Mouse (Mus musculus) liver, embryonic 12.5 days (tissue): ENCODE measurements around the gene Padi1. TPM values are rescaled to one million over a fixed set of nuclear protein-coding genes. Genes with fewer than 3 reads are reported as not detected.
A peak's percentile ranks its signal among the peaks of the same experiment; 100 is the strongest.

Experiments
- ATAC-seq: fragments of 200-750 bp; cut with Nextera tagmentation; 2 replicates; pipeline ENCODE4 v1.8.0; 2017; ENCODE audit warnings: moderate number of reproducible peaks, mild to moderate bottlenecking, moderate library complexity
- H3K27ac ChIP-seq: fragments of 300-500 bp; sonication (generic); 2 replicates; pipeline ENCODE4 v1.5.1; 2016; ENCODE audit warnings: mild to moderate bottlenecking
- H3K27me3 ChIP-seq: fragments of 300-500 bp; sonication (generic); replicated peaks from 2 replicates; pipeline ENCODE4 v1.6.1; 2016; ENCODE audit warnings: mild to moderate bottlenecking, moderate library complexity
- H3K36me3 ChIP-seq: fragments of 300-500 bp; sonication (generic); 2 replicates; pipeline ENCODE4 v1.6.1; 2016; ENCODE audit warnings: mild to moderate bottlenecking, moderate library complexity
- H3K4me1 ChIP-seq: fragments of 300-500 bp; sonication (generic); 2 replicates; pipeline ENCODE4 v1.6.1; 2016
- H3K4me2 ChIP-seq: fragments of 300-500 bp; sonication (generic); 2 replicates; pipeline ENCODE4 v1.6.1; 2016; ENCODE audit warnings: mild to moderate bottlenecking, moderate library complexity
- H3K4me3 ChIP-seq: fragments of 300-500 bp; sonication (generic); 2 replicates; pipeline ENCODE4 v1.5.1; 2016; ENCODE audit warnings: mild to moderate bottlenecking, moderate library complexity
- H3K9ac ChIP-seq: fragments of 300-500 bp; sonication (generic); 2 replicates; pipeline ENCODE4 v1.6.1; 2016; ENCODE audit warnings: mild to moderate bottlenecking, moderate library complexity
- H3K9me3 ChIP-seq: fragments of 300-500 bp; sonication (generic); replicated peaks from 2 replicates; pipeline ENCODE4 v1.6.1; 2016; ENCODE audit warnings: mild to moderate bottlenecking, moderate library complexity
- WGBS: fragments of 180-500 bp; shearing (Covaris S2); methylation state at CpG from one replicate; pipeline ENCODE4 v1.1.7; 2016; ENCODE audit not compliant: insufficient replicate concordance; 5-methylcytosine and 5-hydroxymethylcytosine counted together
- polyA plus RNA-seq: library from polyadenylated mRNA; unstranded; fragments of >200 nt; fragmentation: Nextera tagmentation; extraction: Ambion mirVana; gene quantifications from 2 replicates; pipeline ENCODE4 v1.2.1, GENCODE M21; 2016

Padi1 gene
- polyA plus RNA-seq, 1 experiment from 2014 or later: not detected

DNA sequence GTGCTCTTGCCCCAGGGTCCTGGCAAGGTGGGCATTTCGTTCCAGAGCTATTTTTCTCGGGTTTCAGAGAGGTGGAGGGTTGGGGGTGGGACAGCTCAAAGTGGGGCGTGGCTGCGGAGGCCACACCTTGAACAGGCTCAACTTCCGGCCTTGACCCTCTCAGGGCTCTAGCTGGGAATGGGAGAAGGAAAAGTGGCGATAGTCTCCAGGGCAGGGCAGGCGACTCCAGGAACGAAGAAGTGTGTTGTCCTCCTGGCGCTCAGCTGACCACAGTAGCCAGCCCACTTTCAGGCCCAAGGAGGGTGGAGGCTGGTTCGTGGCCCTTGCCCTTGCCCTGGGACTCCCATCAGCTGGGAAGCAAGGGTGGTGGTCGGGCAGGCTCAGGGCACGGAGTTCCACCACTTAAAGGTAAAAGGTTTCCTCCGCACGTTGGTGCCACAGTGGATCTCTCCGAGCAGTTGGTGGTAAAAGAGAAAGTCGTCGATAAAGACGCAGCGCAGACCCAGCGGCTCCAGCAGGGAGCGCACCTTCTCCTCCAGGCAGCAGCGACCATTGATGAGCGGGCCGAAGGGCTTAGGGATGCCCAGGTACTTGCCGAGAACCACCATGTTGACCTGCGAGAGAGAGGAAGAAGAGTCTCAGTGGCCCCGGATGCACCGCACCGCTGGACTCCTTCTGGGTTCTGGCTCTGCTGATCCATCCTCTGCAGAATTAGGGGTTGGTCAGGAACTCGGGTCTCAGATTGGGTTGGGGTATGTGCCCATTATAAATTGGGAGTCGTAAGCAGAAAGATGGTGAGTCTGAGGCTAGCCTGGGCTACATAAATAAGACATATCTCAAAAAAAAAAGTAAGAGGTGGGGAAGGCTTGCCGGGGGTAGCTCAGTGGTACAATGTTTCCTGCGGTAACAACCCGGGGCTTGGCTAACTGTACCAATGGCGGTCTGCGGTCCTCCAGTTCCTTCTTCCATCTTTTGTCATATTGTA, 31.0 kb downstream of the Padi1 start:
- no peaks in the 10 kb centered on the region for H3K9me3 ChIP-seq
- peaks cover 39% of the 10 kb centered on the region for H3K27me3 ChIP-seq
- H3K27ac ChIP-seq: peak overlapping the region; percentile 55
- H3K9ac ChIP-seq: peak overlapping the region; percentile 67
- H3K36me3 ChIP-seq: no peaks in the 10 kb centered on the region
- H3K4me1 ChIP-seq: peaks cover 78% of the 10 kb centered on the region
- peak overlapping the region; percentile 90 for H3K4me2 ChIP-seq
- WGBS: 20% methylated on average over 36 of the region's 36 CpGs
- H3K4me3 ChIP-seq: peak overlapping the region; percentile 66
- ATAC-seq: peak; percentile 51

DNA sequence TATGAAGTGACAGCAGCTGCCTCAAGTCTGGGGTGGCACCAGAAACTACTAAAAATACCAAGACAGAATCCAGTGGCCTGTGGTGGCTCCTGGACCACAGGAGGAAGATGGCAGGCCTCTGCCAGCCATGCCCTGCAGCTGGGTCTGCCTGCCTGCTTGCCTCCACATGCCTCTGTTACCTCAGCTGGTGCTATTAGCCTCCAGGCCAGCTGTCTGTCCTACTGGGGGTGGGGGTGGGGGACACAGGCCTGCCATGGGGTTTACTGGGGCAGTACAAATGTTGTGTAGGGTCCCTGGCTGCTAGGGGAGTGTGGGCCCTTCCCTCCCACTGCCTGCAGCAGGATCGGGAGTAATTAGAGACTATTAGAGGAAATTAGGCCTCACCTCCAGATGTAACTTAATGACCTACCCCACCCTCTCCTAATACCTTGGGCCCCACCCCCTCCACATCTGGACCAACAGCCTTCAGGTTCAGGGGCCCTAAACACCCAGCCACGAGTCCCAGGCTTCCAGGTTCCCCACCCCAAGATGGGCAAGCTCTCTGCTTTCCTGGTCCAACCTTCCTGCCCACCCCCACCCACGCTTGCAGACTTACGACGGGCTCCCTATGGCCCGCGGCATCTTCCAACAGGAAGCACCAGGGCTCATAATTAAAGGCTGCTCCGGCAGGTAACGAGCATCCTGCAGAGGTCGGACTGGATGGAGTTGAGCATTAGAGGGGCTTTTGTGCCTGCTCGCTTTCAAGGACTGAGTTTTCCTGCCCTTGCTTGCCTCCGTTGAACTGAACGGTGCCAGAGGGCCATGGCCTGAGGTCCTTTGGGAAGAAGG, 32.0 kb downstream of the Padi1 start:
- H3K27me3 ChIP-seq: peaks cover 49% of the 10 kb centered on the region
- no peaks in the 10 kb centered on the region for H3K9me3 ChIP-seq
- H3K4me1 ChIP-seq: peaks cover 86% of the 10 kb centered on the region
- no peak for ATAC-seq
- H3K27ac ChIP-seq: no peak overlapping the region
- peak overlapping the region; percentile 67; the same call in 1 of the 2 replicates for H3K9ac ChIP-seq
- H3K36me3 ChIP-seq: no peaks in the 10 kb centered on the region
- WGBS: 39% methylated on average over 13 of the region's 13 CpGs
- peak overlapping the region; percentile 90 for H3K4me2 ChIP-seq
- H3K4me3 ChIP-seq: peak overlapping the region; percentile 66

DNA sequence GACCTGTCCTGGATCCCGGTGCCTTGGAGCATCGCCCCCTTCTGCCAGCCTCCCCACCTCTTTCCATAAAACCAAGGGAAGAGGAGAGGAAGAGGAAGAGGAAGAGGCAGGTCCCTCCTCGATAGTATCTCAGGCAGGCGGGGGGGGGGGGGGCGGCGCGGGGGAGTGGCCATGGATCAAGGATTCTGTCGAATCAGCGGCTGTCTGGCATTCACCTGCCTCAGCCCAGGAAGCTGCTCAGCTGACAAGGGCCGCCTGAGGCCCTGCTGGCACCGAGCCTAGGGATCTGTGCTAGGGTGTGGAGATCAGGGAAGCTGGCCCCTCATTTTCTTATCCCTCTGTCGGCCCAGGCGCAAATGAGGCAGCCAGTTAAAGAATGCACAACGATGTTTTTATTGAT, 33.0 kb downstream of the Padi1 start:
- Histone ChIP-seq H3K4me2 (peak overlapping the region; percentile 56), H3K9me3 (no peaks in the 10 kb centered on the region), H3K4me3 (peak overlapping the region; percentile 4; the same call in 1 of the 2 replicates), H3K27ac (no peak overlapping the region), H3K36me3 (no peaks in the 10 kb centered on the region), H3K27me3 (peaks cover 54% of the 10 kb centered on the region), H3K4me1 (peaks cover 86% of the 10 kb centered on the region), H3K9ac (no peak overlapping the region)
- ATAC-seq: no peak
- WGBS: 8% methylated on average over 14 of the region's 14 CpGs

DNA sequence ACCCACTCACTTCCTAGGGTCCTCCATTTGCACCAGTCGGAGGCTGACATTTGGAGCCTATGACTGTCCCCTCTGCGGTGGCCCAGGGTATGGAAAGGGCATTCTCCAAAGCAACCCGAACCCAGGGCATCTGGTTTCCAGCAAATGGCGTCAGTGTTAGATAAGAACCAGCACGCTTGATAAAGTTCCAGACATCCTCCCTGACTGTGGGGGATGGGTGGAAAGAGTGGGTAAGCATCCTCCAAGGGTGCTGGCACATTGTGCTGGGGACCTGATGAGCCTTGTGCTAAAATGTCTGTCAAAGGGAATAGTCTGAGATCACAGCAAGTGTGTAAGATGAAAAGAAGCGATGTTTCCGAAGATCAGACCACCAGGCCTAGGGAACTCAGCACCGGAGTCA, 33.4 kb downstream of the Padi1 start:
- Histone ChIP-seq H3K36me3 (no peaks in the 10 kb centered on the region), H3K4me2 (peak overlapping the region; percentile 56), H3K4me1 (peaks cover 83% of the 10 kb centered on the region), H3K27ac (0 out of 2 replicates have a peak overlapping the region, but pooled peaks have one; percentile 47), H3K9me3 (no peaks in the 10 kb centered on the region), H3K9ac (peak overlapping the region; percentile 22; the same call in 1 of the 2 replicates), H3K27me3 (peaks cover 58% of the 10 kb centered on the region), H3K4me3 (peak overlapping the region; percentile 4; the same call in 1 of the 2 replicates)
- ATAC-seq: no peak
- WGBS: 11% methylated on average over 8 of the region's 8 CpGs

DNA sequence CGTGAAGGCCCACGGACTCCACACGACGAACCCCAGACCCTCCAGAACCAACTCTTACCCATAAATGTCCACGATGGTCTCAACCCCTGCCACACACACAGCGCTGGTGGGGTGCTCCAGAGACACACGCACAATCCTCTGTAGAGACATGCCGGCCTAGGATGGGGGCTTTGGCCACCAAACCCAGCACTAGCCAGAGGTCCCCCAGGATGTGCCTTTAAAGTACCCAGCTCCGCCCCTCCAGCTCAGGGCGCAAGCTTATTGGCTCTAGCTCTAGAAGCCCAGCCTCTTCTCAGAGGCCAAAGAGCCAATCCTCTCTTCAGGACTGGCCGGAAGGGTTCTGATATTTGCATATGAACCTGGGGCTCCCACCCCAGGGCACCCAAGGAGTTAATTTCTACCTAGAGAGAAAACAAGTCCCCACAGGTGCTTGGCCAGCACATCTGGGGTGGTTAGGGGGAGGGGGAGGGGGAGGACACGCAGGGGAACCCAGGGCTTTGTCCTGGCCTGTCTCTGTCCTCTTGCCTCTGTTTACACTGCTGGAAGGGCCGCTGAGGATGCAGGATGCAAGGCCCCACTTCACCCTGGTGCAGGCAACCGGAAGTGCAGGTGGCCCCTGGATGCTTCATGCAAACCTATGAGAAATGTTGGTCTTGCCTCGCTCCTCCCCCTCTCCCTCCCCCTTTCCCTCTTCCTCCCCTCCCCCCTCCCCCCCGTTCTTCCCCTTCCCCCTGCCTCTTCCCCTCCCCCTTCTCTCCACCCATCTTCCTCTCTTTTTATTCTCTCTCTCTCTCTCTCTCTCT, 34.9 kb downstream of the Padi1 start, which contains the start of gene Padi3:
Gene Padi3, minus strand, starts transcription at position 191 of the 803 bp plus-strand sequence.
- Histone ChIP-seq H3K9ac (no peak within 1 kb of the TSS), H3K4me1 (peaks cover 68% of the 10 kb centered on the region), H3K4me3 (no peak within 1 kb of the TSS), H3K9me3 (no peaks in the 10 kb centered on the region), H3K4me2 (peak within 1 kb of the TSS; percentile 56; the same call in 1 of the 2 replicates), H3K27me3 (peaks cover 67% of the 10 kb centered on the region), H3K27ac (no peak within 1 kb of the TSS; the same call in 1 of the 2 replicates), H3K36me3 (no peaks in the 10 kb centered on the region)
- 56% methylated on average over 16 of the region's 16 CpGs for WGBS
- peak; percentile 51 for ATAC-seq

DNA sequence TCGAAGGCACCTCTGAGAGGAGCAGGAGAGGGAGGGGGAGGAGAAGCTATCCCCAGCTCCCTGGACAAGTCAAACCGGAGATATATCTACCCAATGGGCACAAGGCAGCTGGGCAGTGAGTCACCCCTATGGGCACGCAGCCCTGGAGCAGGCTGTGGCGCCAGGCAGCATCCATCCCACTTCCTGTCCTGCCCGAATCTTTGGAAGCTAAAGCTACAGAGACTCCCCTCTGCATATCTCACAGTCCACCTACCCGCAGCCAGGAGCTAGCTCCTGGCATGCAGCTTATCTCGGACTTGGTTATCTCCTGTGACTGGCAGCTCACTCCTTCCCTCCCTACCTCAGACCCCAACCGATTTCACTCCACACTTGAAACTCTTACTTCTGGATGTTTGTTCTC, 36.5 kb downstream of the Padi1 start:
- Histone ChIP-seq H3K27ac (no peak overlapping the region), H3K36me3 (no peaks in the 10 kb centered on the region), H3K27me3 (peaks cover 67% of the 10 kb centered on the region), H3K9ac (no peak overlapping the region), H3K4me1 (peaks cover 53% of the 10 kb centered on the region), H3K4me2 (no peak overlapping the region), H3K4me3 (no peak overlapping the region), H3K9me3 (no peaks in the 10 kb centered on the region)
- 24% methylated on average over 8 of the region's 8 CpGs for WGBS
- ATAC-seq: no peak

DNA sequence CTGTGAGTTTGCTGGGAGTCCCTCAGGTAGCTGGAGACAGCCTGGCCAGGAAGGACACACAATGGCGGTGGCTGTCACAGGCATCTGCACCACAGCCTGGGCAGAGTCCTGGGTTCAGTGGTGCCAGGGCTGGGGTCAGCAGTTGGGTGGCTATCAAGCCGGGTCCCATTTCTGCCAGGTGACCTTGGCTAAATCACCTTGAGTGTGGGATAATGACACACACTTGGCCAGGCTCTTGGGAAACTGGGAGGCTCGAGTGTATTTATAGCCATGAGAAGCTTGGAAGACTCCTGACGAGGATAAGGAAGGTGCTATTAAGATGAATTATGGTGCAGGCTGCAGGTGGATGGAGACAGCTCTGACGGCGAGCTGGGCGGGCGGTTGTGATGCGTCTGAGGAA, 41.0 kb downstream of the Padi1 start:
- Histone ChIP-seq H3K4me1 (peaks cover 9% of the 10 kb centered on the region), H3K9ac (no peak overlapping the region), H3K36me3 (no peaks in the 10 kb centered on the region), H3K27me3 (peaks cover 43% of the 10 kb centered on the region), H3K9me3 (no peaks in the 10 kb centered on the region), H3K27ac (no peak overlapping the region), H3K4me3 (no peak overlapping the region), H3K4me2 (no peak overlapping the region)
- ATAC-seq: no peak
- WGBS: 73% methylated on average over 9 of the region's 9 CpGs

DNA sequence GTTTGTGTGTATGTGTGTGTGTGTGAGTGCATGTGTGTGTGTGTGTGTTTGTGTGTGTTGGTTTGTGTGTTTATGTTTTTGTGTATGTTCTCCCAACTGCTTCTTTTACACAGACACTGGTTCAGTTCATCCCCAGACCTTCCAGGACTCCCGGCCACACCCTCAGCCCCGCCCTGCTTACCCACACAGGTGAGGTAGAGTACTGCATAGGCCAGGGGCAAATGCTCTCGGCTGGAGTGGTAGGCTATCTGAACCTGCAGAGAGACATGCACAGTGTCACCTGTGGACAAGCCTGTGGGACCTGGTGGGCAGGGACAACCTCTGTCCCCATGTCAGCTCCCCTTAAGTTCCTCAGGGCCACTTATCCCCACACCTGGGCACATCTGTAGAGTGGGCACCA, 44.2 kb downstream of the Padi1 start:
- no peak overlapping the region for H3K4me2 ChIP-seq
- no peak overlapping the region for H3K9ac ChIP-seq
- ATAC-seq: no peak
- 54% methylated on average over 3 of the region's 3 CpGs for WGBS
- H3K27ac ChIP-seq: no peak overlapping the region
- H3K4me3 ChIP-seq: no peak overlapping the region
- no peaks in the 10 kb centered on the region for H3K9me3 ChIP-seq
- H3K27me3 ChIP-seq: peaks cover 38% of the 10 kb centered on the region; the same call in 1 of the 2 replicates
- H3K36me3 ChIP-seq: no peaks in the 10 kb centered on the region
- no peaks in the 10 kb centered on the region for H3K4me1 ChIP-seq

DNA sequence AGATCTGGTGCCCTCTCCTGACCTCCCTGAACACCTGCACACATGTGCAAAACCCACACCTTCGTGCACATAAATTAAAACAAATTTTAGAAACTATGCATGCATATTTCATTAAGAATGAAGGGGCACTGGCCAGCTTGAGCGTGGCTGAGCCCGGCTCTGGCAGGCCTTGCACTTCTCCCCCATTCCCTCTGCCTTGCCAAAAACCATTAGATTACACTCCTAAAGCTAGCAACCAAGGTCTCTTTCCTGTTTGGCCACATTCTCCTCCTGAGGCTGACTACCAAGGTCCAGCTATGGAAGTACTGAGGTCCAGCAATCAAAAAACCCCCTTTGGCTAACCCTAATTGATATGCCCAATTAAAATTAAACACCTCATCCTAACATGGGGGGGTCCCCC, 48.8 kb downstream of the Padi1 start:
- Histone ChIP-seq H3K27me3 (peaks cover 18% of the 10 kb centered on the region; the same call in 1 of the 2 replicates), H3K36me3 (no peaks in the 10 kb centered on the region), H3K4me1 (no peaks in the 10 kb centered on the region), H3K4me3 (no peak overlapping the region), H3K4me2 (no peak overlapping the region), H3K9ac (no peak overlapping the region), H3K27ac (no peak overlapping the region), H3K9me3 (no peaks in the 10 kb centered on the region)
- 72% methylated on average over 3 of the region's 3 CpGs for WGBS
- ATAC-seq: no peak

DNA sequence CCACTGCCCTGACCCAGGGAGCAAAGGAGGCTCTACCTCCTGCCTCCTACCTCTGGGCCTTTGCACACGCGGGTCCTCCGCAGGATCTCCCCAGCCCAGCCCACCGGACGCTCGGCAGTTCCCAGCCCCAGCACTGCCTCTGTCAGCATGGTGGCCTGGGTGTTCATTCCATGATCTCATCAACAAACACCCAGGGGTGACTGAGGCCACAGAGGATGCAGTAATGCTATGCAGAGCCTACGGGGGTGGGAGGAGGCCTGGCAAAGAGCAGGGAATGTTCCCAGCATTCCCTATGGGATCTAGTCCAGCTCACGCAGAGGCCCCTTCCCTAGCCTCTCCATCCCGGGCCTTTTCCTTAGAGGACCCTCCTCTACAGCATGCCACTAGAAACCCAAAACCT, 50.9 kb downstream of the Padi1 start:
- Histone ChIP-seq H3K4me3 (no peak overlapping the region), H3K36me3 (no peaks in the 10 kb centered on the region), H3K27me3 (peaks cover 18% of the 10 kb centered on the region; the same call in 1 of the 2 replicates), H3K4me2 (no peak overlapping the region), H3K9me3 (no peaks in the 10 kb centered on the region), H3K9ac (no peak overlapping the region), H3K4me1 (peaks cover 2% of the 10 kb centered on the region; the same call in 1 of the 2 replicates), H3K27ac (no peak overlapping the region)
- ATAC-seq: no peak
- 80% methylated on average over 9 of the region's 9 CpGs for WGBS

DNA sequence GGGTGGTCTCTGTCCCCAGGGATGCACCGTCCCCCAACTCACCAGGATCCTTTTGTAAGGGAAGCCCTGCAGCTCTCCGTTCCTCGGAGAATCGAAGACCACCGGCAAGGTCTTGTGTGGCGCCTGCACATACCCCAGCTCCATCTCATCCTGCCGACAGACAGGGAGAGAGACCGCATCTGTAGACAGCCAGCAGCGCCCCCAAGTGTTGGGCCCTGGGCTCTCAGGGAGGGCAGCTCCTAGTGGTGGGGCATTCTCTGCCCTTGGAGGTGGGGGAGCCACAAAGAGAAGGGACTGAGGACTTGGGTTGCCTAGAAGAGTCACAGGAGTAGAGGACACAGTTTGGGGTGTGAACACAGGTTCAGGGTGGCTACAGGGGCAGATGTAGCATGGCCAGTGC, 51.8 kb downstream of the Padi1 start:
- WGBS: 66% methylated on average over 9 of the region's 9 CpGs

More for the DNA sequence above, 51.8 kb downstream of the Padi1 start:
- no peak for ATAC-seq
- H3K9me3 ChIP-seq: no peaks in the 10 kb centered on the region
- no peak overlapping the region for H3K9ac ChIP-seq
- peaks cover 17% of the 10 kb centered on the region; the same call in 1 of the 2 replicates for H3K27me3 ChIP-seq
- H3K27ac ChIP-seq: no peak overlapping the region
- no peak overlapping the region for H3K4me2 ChIP-seq
- no peak overlapping the region for H3K4me3 ChIP-seq
- no peaks in the 10 kb centered on the region for H3K36me3 ChIP-seq
- peaks cover 7% of the 10 kb centered on the region for H3K4me1 ChIP-seq
